Mouse (Mus musculus): ENCODE data around the gene Parp11.

Parp11 gene

DNA sequence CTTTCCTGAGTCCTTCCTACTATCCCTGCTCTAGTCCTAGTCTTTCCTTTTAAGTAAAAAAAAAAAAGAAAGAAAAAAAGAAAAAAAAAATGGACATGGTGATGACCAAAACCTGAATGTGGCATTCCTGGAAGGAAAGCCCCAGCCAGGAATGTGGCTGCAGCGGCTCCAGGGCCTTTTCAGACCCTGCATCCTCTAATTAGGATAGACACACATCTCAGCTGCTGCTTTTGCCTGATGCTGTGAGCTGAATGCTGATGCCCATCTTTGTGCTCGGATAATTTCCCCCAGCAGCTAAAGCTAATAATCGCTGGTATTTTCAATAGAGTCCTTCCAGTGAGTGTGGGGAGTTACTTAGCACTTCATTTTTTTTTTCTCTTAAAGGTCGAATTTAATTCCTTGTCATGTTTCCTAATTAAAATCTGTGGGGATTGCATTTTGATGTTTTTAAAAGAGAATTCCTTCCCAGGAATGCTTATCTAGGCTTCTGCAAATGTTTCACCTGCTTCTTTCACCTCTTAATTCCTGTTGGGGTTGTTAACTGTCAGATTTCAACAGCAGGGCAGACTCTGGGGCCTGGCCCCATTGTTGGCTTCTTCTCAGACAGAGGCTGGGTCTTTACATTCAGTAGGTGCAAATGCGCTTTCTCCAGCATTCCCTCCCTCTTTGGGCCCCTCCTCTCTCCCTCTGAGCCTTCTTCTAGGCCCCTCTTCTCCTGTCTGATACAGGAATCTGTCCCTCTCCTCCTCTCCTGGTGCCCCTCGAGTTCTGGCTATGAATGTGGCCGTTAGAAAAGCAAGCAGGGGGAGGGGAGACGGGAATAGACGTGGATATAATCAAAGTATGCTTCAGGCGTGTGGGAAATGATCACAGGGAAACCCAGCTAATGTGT, 3.1 kb downstream of the Parp11 start:
- DNase-seq = no peak

DNA sequence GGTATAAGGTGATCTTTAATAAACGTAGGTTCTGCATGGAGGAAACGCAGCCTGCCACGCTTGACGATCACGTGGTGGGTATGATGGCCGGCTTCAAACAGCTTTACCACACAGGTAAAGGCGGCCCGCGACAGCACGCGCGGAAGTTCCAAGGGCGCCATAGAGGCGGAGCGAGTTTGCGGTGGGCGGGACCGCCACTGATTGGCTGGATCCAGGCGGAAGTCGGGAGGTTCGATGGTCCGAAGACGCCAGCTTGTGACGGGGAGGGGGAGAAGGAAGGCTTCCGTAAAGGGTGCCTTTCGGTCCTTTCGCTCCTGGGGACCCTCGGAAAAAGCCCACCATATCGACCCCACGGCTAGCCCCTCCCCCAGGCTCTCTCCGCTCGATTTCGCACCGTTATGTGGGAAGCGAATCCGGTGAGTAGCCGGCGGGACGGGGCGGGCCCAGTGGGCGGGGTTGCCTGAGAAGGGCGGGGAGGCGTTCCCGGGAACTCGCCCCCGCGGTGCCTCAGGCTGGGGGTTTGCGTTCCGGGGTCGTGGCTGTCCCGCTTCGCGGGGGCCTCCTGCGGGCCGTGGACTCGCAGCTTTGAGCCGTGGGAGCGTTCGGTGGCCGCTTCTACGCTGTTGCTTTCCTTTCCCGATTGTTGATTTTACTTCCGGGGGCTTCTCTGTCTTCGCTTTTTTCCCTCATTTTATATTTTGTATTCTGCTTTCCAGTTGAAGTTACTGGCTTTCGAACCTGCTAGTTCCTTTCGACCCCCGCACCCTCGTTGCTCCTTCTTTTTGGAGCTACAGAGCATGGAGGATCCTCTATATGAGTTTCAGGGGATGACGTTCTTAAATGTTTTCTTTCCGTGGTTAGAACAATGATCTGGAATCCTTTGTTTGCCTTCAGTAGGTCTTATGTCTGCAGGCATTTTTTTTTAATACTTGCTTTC, 7.0 kb downstream of the Parp11 start:
- peak; percentile 97 for DNase-seq

DNA sequence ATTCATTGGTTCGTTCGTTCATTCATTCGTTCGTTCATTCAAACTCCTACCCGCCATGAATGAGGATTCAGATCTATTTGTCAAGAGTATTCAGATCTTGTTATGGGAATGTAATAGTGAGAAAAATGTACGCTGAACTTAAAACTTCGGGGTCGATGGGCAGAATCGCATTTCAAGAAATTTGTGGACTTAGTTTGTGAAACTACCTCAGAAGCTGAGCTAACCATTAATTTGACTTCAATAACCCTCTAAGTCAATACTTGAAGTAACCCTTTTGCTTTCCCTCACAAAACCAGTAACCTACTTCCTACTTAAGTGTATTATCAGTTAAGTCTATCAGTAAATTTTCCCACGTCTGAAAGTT, 7.7 kb downstream of the Parp11 start:
- DNase-seq = no peak

DNA sequence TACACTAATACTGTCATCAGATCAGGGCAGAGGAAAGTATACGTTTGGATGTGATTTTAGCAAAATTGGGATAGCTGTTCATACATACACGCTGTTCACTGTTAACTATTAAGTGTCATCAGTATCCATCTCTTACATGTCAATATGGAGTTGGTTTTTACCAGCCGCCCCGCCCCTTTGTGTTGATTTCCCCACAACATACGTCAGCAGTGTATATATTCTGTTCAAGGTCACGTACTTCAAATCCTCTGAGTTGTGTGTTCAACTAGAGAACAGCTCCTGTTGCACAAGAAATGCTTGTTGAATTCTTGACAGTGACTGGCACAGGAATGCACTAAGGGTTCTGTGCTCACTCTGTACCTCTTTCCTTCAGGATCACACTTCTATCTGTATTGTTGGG, 8.2 kb downstream of the Parp11 start:
- no peak for DNase-seq

DNA sequence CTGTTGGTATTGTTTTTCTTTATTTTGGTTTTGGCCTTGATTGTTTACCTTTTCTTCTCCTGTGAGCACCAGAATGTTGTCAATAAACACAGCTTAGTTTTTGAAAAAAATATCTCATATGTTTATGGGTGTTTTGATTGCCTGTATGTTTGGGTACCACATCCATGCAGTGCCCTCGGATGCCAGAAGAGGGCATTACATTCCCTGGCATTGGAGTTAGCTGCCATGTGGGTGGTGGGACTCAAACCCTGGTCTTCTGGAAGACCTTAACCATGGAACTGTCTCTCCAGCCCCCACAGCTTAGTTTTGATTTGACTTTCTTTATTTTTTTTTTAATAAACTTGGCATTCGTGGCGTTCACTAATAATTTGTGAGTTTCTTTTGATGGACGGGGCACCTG, 8.8 kb downstream of the Parp11 start:
- DNase-seq = no peak

DNA sequence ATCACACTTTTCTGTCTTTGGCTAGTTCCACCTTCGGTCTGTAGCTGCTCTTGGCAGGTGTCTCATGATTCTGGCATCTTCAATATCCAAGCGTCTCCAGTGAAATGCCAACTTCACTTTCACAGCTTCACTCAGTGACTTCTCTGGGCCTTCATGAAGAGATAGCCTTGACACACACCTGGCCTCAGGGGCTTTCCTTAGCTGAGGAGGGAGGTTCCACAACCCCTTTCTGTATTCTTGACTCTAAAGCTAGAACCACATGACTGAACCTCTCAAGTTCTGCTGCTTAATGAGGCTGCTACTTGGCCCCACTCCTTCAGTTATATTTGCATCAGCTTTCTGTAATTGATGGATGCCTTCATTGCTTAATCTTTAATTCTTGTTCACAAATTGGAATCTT, 10.1 kb downstream of the Parp11 start:
- DNase-seq = no peak

DNA sequence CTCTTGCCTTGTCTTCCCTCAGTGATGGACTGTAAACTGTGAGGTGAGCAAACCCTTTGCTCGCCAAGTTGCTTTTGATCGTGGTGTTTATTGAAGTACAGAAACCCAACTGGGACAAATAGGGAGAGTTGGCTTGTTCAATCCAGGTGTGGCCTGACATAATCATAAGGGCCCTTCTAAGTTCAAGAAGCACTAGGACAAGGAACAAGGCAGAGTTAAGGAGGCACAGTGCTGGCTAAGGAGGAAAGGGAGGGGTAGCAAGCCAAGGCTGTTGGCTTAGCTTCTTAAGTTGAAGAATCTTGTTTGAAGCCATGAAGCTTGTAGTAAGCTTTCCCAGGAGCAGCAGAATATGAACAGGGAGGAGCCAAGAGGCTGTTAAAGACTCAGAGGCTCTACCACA, 13.1 kb downstream of the Parp11 start:
- no peak for DNase-seq

DNA sequence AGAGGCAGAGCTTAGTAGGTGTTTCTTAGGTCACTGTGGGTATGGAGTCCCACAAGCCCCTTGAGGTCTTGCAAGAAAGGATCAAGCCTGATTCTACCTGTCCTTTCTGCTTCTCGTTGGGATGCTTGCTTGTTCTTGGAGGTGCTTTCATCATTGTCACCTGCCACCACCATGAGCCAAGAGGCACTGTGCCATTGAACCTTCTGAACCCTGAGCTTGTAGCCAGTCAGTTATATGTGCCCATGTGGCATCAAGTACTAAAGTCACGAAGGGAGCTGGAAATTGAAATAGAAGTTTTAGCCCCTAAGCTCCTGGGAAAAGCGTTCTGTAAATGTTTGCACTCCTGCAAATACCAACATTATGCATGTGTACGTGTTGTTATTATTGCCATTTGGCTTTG, 14.9 kb downstream of the Parp11 start:
- no peak for DNase-seq

DNA sequence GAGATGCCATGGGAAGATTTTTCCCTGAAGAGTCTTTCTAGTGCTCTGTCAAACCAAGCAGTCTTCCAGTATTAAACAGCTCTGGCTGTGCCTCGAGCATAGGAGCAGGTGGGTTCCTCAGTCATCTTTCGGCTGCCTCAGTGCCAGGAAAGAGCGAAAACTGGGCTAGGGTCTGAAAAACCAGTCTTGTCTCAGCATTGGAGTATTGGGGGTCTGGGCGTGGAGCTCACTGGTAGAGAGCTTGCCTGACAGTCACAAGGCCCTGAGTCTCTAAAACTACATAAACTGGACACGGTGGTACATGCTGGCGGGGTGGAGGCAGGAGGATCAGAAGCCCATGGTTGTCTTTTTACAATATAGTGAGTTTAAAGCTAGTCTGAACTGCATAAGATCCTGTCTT, 15.6 kb downstream of the Parp11 start:
- DNase-seq = no peak

DNA sequence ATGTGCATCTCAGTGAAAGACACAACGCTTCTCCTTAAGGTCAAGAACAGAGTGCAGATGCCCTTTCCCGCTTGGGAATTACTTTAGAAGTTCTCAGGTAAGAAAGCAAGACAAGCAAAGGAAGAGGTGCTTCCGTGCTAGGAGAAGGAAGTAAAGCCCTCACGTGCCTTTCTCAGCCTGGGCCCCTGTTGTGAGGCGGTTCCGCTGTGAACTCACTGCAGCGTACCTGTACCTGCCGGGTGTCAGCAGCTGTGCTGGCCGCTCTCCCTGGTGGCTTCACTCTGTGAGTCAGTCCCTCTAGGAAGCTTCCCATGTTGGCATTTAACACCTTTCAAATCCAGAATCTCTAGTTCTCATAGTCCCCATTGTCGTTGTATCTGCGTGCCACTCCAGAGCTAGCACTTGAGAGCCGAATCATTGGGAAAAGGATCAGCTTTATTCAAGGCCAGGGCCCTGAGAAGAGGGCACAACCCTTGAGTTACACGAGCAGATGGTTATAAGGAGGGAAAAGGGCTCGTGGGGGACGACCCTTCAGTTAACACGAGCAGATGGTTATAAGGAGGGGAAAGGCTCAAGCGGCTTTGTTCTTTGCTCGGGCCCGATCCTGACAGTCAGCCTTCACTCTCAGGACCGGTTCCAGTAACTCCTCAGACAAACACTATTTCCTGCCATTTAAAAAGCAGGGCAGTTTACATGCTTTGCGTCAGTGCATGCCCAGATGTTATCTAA, 16.8 kb downstream of the Parp11 start:
- no peak for DNase-seq

DNA sequence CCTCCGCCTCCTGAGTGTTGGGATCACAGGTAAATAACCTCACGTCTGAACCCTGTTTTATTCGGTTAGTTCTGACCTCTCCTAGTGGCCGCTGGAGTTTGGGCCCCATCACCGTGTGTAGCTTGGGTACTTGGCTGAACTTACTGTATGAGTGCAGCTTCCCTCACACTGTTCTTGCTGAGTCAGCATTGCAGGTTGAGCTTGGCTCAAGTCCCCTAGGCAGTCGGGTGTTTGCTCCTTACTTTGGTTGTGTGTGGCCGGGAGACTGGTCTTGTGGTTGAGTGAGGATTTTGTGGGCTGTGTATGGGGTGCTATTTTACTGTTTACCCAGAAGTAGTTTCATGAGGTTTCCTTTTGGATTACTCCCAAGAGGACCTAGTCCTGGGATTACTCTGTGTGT, 17.9 kb downstream of the Parp11 start:
- DNase-seq = no peak

DNA sequence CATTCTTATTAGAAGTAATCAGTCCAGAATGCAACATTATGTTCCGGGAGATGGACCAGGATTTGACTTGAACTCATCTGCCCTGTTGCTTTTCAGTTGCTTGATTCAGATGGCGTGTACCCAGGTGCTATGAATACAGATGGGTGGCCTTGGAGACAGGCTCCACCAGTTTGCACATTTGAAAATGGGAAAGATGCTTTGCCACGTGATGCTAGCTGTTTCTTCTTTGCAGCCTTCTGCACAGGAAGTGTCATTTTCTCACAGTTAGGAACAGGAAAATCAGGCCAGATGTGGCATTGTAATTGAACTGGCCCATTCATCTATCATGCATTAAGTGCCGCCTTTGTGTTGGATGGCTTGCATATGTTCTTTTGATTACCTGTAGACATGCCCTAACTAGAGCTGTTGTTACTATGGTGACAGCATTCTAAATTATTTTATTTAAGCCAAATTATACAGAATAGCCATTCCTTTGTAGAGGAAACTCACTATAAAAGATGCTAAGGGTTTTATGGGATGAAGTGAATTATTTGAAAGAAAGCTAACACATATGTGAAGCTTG, 20.2 kb downstream of the Parp11 start:
- no peak for DNase-seq

DNA sequence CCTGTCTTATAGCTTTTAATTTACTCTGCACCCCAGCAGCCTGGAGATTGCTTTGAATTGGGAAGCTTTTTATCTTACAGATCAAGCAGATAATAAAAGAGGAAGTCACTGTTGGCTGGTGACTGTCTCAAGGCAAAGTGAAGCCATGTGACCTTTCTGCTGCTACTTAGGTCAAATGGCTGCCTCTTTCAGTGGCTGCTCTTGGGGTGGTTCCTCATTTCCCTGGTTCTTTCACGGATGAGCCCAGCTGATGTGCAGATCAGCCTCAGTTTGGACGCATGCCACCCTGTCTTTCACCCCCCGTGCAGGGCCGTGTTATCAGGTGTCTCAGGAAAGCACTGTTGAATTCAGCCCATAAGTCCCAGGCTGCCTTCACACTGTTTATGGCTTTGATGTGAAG, 25.4 kb downstream of the Parp11 start:
- peak; percentile 53 for DNase-seq

DNA sequence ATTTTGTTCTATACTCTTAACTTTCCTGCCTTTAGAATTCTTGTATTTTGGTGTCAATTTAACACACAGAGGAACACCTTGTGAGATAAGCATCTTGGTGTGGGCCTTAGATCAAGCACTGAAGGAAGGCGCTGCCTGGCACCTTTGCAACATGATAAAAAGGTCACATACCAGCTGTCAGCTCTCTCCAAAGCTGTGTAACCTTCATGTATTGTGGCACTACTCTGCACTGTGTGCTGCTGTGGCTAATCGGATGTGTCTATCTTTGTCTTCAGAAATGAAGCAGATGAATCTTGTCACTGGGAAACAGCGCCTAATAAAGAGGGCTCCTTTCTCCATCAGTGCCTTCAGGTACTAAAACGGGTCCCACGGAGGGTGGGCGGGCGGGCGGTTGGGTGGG, 27.3 kb downstream of the Parp11 start:
- DNase-seq = peak; percentile 55

DNA sequence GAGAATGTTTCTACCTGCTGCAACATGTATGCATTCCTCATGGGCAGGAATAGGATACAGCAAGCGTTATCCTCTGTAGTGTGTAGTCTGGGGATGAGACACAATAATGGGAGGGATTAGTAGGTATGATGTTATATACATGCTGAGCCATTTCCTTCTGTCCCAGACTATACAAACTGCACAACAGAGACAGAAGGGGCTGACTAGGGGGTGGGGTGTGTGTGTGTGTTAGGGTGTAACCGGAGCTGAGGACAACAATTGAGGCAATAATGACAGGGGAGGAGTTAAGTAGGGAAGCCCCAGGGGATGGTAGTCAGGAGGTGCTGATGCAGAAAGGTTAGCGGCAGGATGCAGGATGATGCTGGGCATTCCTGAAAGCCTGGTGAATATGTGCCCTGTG, 28.6 kb downstream of the Parp11 start:
- no peak for DNase-seq

DNA sequence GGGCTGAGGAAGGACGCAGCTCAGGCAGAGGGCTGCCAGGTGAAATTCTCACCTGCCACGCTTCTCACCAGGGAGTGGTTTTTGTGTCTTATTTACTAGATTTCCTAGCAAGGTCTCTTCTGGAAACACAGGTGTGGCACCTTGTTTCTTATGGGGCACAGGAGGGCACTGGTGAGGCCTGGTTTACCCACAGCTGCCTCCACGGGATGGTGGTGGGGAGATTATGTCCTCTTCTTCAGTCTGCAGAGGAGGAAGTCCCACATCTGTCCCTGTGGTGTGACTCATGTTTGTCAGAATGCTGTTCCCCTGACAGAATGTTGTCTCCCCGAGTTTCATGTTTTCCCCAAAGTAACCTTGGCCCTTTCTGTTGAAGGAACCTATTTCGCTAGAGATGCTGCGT, 44.4 kb downstream of the Parp11 start:
- DNase-seq = peak; percentile 46

DNA sequence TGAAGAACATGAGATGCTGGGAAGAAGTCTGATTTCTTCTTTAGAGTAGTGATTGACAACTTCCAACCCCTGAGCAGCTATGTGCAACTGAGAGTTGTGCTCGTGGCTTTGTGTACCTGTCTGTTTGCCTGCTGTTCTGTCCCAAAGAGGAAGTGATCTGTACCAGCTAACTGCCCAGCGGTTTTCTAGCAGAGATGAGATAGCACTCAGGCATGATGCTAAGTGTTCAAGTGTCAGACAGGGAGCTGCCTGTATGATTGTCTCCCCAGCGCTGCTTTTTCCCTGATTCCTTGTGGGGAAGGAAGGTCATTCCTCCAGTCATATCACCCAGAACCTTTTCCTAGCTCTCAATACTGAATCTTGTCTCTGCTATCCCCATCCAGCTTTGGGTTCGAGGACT, 45.9 kb downstream of the Parp11 start:
- no peak for DNase-seq

DNA sequence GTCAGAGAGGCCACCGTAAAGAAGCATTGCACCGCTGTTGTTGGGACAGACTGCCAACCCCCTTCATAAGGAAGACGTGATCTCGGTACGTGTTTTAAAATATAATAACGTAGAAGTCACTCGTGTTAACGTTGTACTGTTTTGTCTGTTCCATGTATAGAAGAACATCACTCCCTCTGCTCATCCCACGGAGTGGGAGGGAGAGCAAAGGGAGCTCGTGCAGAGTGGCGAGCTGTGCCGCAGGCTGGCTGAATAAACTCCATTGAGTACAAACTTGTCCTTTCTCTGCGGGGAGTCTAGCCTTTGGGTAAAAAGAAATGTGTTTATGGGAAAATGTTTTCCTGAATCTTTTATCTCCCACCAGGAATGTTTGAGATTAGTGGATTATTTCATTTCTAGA, 47.1 kb downstream of the Parp11 start:
- DNase-seq = no peak

DNA sequence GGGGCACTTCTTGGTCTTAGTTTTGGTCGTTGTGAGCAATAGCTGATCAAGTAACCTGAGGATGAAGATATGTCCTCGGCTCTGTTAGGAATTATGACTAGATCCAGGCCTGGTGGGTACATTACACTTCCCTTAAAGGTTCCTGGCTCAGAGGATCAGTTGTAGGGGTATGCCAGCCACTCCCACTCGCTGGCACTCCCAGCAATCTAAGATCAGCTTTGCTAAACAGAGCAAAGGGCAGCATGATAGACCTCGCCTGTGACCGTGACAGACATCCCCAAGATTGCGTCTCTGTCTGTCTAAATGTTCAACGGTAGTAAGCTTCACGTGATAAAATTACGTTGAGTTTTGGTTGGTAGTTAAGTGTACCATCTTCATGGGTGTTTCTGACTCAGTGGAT, 47.7 kb downstream of the Parp11 start:
- no peak for DNase-seq

DNA sequence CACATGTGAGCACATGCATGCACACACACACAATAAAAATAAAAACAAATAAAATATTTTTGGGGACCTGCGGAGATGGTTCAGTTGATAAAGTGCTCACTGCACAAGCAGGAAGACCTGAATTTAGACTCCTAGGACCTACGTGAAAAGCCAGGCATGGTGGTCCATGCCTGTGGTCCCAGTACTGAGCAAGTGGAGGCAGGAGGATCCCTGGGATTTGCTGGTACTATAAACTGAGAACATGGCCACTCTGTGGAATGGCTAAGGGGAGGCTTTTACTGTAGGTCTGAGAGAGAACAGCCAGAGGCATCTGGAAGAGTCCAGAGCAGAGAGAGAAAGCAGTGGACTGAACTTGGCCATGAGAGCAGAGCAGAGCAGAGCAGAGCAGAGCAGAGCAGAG, 48.6 kb downstream of the Parp11 start:
- no peak for DNase-seq

DNA sequence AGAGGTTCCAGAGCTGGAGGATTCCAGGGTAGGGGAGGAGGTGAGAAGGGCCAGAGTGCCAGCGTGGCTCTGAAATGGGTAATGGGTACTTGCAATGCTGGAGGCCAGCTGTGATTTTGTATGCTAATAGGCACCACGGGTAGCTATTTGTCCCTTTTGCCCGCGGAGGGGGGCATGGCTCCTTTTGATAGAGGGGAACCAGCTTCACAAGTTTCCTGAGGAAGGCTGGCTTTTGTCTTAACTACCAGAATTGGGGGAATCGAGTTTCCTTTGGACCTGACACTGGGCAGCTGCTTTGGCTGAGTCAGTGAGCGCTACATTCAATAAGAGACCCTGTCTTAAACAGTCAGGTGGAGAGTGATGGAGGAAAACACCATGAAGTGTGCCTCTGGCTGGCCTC, 49.2 kb downstream of the Parp11 start:
- DNase-seq = no peak

DNA sequence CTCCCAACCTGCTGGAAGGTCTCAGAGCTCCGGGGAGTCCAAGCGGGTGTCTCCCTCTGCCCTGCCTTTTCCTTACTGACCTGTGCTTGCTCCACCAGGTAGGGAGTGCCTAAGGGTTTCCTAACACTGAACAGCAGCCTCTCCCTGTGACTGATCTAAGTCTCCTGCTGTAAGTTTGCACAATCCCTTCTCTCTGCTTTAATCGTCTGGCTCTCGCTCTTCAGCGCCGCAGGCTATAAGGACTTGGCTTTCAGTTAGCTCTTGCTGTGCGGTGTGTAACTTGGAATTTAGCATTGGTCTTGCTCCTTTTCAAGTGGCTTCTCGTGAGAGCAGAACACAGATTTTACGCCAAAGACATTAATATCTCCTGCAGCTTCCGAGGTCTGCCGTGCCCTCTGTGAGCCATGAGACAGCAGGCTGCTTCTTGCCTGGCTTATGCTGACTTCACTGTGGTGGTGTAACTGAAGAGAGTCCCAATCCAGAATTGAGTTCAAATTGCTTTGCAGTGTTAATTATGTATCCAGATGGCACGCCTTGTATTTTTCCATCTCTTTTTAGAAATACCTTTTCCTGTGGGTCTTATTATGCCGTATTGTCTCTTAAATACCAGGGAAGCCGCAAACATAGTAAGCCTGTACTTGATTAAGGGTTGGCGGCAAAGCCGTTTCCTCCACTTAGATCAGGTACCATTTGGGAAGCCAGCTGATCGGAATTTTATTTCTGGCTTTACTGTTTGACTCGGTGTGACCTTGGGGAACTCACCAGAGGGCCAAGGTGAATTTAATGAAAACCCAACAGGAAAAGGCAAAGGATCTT, 50.4 kb downstream of the Parp11 start:
- DNase-seq = no peak

Data from thymus, postnatal 4 days (tissue).